Mouse (Mus musculus) limb, embryonic 13.5 days (tissue): Measurements from ENCODE around the gene Taf12. TPM values are rescaled to one million over a fixed set of nuclear protein-coding genes. Genes with fewer than 3 reads are reported as not detected.

Source experiments
- ATAC-seq: fragments of 200-750 bp; cut with Nextera tagmentation; 2 replicates; pipeline ENCODE4 v1.8.0; 2017; ENCODE audit warnings: low read depth, moderate number of reproducible peaks, moderate TSS enrichment; ENCODE audit not compliant: low FRiP score
- H3K27ac ChIP-seq: fragments of 300-500 bp; sonication (generic); 2 replicates; pipeline ENCODE4 v1.5.1; 2015; ENCODE audit warnings: inconsistent platforms, mild to moderate bottlenecking, moderate library complexity
- H3K27me3 ChIP-seq: fragments of 300-500 bp; sonication (generic); 2 replicates; pipeline ENCODE4 v1.6.1; 2015; ENCODE audit warnings: mild to moderate bottlenecking, inconsistent platforms
- H3K36me3 ChIP-seq: fragments of 300-500 bp; sonication (generic); 2 replicates; pipeline ENCODE4 v1.6.1; 2015; ENCODE audit warnings: inconsistent platforms, mild to moderate bottlenecking, moderate library complexity
- H3K4me1 ChIP-seq: fragments of 300-500 bp; sonication (generic); 2 replicates; pipeline ENCODE4 v1.6.1; 2015; ENCODE audit warnings: inconsistent platforms
- H3K4me2 ChIP-seq: fragments of 300-500 bp; sonication (generic); replicated peaks from 2 replicates; pipeline ENCODE4 v1.6.1; 2015; ENCODE audit warnings: inconsistent platforms, mild to moderate bottlenecking, moderate library complexity
- H3K4me3 ChIP-seq: fragments of 300-500 bp; sonication (generic); 2 replicates; pipeline ENCODE4 v1.5.1; 2015; ENCODE audit warnings: moderate library complexity, mild to moderate bottlenecking, inconsistent platforms
- H3K9ac ChIP-seq: fragments of 300-500 bp; sonication (generic); 2 replicates; pipeline ENCODE4 v1.6.1; 2015; ENCODE audit warnings: mild to moderate bottlenecking, inconsistent platforms
- H3K9me3 ChIP-seq: fragments of 300-500 bp; sonication (generic); 2 replicates; pipeline ENCODE4 v1.6.1; 2016; ENCODE audit warnings: inconsistent platforms
- WGBS: fragments of 180-500 bp; shearing (Covaris S2); methylation state at CpG from one replicate; pipeline ENCODE4 v1.1.7; 2015; 5-methylcytosine and 5-hydroxymethylcytosine counted together
- polyA plus RNA-seq: library from polyadenylated mRNA; unstranded; fragments of >200 nt; fragmentation: Nextera tagmentation; extraction: Ambion mirVana; gene quantifications from 2 replicates; pipeline ENCODE4 v1.2.1, GENCODE M21; 2015

The Taf12 gene
- polyA plus RNA-seq, 1 experiment from 2014 or later = 55.6 TPM

DNA sequence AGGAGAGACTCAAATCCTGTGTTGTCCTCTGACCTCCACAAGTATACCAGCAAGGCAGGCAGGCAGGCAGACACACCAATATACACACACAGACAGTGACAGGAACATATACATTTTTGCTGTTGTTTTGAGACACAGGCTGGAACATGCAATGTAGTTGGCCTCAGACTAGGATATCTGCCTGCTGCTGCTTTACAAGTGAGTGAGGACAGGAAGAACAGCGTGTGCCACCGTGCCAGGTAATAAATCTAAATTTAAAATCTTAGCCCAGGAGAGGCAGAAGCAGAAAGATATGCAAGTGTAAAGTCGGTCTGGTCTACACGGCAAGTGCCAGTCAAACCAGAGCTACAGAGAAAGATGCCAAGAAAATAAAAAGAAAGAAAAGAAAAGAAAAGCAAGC, 14.9 kb upstream of the Taf12 start:
- H3K9me3 ChIP-seq = no peaks in the 10 kb centered on the region
- peak overlapping the region; percentile 77; the same call in 1 of the 2 replicates for H3K4me3 ChIP-seq
- ATAC-seq = no peak
- peak overlapping the region; percentile 79 for H3K4me2 ChIP-seq
- peaks cover 3% of the 10 kb centered on the region; the same call in 1 of the 2 replicates for H3K36me3 ChIP-seq
- H3K27me3 ChIP-seq = no peaks in the 10 kb centered on the region
- no peak overlapping the region for H3K27ac ChIP-seq
- H3K9ac ChIP-seq = 0 out of 2 replicates have a peak overlapping the region, but pooled peaks have one; percentile 93
- 74% methylated on average over 4 of the region's 4 CpGs for WGBS
- peaks cover 14% of the 10 kb centered on the region for H3K4me1 ChIP-seq

DNA sequence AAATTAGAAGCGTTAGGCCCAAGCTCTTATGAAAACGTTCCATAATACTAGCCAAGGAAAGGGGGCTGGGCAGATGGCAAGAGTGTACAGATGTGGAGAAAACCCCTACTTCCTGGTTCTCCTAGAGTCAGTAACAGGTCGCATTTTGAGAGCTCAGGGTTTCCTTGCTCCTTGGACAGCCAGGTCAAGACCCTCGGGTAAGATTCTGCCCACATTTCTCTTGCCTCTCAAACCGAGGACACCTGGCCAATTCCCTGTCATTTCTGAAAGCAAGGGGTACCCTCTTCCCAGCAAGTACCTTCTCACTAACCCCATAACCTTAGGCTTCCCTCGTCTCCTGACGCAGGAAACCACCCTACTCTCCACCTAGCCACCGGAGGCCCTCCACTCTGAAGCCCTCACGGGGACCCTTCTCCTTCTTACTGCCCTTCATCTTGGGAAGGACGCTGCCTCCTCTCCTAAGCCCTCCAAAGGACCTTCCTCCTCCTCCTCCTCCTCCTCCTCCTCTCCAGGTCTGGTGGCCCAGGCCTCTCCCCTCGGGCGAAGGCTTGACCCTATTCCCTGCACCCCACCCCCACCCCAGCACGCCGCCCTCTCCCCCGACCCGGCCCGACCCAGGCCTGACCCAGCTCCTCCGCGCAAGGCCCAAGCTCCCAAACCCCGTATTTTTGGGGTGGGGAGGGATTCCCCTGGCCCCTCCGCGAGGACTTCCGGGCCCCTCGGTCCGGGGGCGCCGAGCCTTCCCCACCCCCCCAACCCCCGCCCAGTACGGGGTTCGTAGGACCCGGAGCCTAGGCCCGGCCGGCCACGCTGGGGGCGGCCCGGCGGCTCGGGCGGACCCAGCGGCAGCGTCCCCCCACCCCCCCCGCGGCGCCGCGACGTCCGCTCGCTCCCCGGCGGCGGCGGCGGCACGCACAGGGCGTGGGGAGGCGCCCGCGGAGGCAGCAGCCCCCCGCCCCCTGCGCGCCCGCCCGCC, 13.5 kb upstream of the Taf12 start:
- H3K4me2 ChIP-seq = peak overlapping the region; percentile 79
- H3K9ac ChIP-seq = peak overlapping the region; percentile 93
- H3K4me1 ChIP-seq = peaks cover 14% of the 10 kb centered on the region
- WGBS = 2% methylated on average over 37 of the region's 64 CpGs
- peak overlapping the region; percentile 95 for H3K27ac ChIP-seq
- peaks cover 3% of the 10 kb centered on the region; the same call in 1 of the 2 replicates for H3K36me3 ChIP-seq
- H3K27me3 ChIP-seq = no peaks in the 10 kb centered on the region
- no peaks in the 10 kb centered on the region for H3K9me3 ChIP-seq
- peak overlapping the region; percentile 77 for H3K4me3 ChIP-seq
- peak; percentile 88 for ATAC-seq

DNA sequence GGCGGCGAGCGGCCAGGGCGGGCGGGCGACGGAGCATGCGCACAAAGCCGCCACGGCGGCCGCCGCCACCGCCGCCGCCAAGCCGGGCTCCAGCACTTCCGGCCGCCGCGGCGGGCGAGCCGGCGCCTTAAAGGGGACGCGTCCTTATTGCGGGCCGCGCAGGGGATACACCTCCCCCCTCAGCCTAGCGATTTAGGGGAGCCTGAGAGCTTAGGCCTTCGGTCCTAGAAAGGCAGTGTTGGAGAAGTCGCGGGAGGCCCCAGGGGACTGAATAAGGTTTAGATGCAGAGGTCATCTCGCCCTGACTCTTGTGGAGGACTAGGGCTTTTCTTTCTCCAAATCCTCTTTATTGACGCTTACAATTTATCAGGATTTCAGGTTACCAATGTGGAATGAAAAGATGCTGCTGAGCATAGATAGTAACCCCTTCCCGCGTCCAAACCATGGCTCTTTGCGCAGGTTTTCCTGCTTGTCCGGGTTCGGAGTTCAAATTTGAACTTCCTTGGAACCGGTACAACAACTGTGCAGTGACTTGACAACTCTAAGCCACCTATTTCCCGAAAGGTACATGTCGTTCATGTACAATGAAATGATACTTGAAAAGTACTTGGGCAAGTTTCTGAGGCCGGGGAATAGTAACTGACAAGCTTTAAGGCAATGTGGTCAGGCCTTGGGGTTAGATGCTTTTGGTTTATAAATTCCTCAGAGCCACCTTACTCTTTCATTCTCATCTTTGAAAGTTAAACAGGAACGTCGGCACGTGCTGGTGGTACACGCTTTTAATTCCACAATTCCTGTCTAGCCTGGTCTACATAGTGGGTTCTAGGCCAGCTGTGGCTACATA, 12.4 kb upstream of the Taf12 start, which contains the start of gene Gmeb1:
Gene Gmeb1 (minus strand): TSS at position 89 of the 844 bp plus-strand sequence.
- Histone ChIP-seq H3K9ac (peak within 1 kb of the TSS; percentile 93), H3K36me3 (0 out of 2 replicates have a peak, but pooled peaks cover 3% of the 10 kb centered on the region), H3K27me3 (no peaks in the 10 kb centered on the region), H3K9me3 (no peaks in the 10 kb centered on the region), H3K4me3 (peak within 1 kb of the TSS; percentile 77), H3K27ac (peak within 1 kb of the TSS; percentile 95), H3K4me2 (peak within 1 kb of the TSS; percentile 79), H3K4me1 (peaks cover 14% of the 10 kb centered on the region)
- 24% methylated on average over 28 of the region's 49 CpGs for WGBS
- peak; percentile 91 for ATAC-seq

DNA sequence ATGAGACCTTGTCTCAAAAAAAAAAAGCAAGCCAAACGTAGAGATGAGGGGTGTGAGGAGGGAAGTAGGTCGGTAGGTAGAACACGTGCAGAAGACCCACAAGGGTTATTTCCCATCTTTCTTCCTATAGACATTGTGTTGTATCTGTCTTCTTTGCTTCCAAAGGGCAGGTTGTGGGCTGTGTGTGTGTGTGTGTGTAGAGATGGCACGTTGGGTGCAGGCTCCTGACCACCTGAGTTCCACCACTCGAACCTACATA, 11.9 kb upstream of the Taf12 start:
- Histone ChIP-seq H3K4me1 (peaks cover 14% of the 10 kb centered on the region), H3K27me3 (no peaks in the 10 kb centered on the region), H3K9ac (0 out of 2 replicates have a peak overlapping the region, but pooled peaks have one; percentile 93), H3K27ac (no peak overlapping the region), H3K9me3 (no peaks in the 10 kb centered on the region), H3K36me3 (0 out of 2 replicates have a peak, but pooled peaks cover 3% of the 10 kb centered on the region), H3K4me2 (peak overlapping the region; percentile 69), H3K4me3 (0 out of 2 replicates have a peak overlapping the region, but pooled peaks have one; percentile 77)
- ATAC-seq = no peak
- WGBS = 79% methylated on average over 5 of the region's 5 CpGs

DNA sequence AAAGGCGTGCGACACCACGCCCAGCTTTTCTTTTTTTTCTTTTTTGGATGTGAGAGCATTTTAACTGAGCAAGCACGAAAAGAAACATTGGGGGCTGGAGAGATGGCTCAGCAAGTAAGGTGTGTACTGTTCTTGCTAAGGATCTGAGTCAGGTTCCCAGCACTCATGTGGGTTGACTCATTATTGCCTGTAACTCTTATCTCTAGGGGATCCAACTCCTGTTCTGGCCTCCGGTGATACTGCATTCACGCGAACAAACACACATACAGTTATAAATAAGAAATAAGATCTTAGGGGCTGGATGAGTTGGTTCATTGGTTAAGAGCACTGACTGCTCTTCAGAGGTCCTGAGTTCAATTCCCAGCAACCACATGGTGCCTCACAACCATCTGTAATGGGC, 10.9 kb upstream of the Taf12 start:
- H3K27me3 ChIP-seq = no peaks in the 10 kb centered on the region
- peaks cover 14% of the 10 kb centered on the region for H3K4me1 ChIP-seq
- no peak overlapping the region for H3K27ac ChIP-seq
- H3K4me2 ChIP-seq = no peak overlapping the region
- no peak overlapping the region for H3K4me3 ChIP-seq
- no peaks in the 10 kb centered on the region for H3K36me3 ChIP-seq
- WGBS = 96% methylated on average over 7 of the region's 7 CpGs
- ATAC-seq = no peak
- no peaks in the 10 kb centered on the region for H3K9me3 ChIP-seq
- no peak overlapping the region for H3K9ac ChIP-seq

DNA sequence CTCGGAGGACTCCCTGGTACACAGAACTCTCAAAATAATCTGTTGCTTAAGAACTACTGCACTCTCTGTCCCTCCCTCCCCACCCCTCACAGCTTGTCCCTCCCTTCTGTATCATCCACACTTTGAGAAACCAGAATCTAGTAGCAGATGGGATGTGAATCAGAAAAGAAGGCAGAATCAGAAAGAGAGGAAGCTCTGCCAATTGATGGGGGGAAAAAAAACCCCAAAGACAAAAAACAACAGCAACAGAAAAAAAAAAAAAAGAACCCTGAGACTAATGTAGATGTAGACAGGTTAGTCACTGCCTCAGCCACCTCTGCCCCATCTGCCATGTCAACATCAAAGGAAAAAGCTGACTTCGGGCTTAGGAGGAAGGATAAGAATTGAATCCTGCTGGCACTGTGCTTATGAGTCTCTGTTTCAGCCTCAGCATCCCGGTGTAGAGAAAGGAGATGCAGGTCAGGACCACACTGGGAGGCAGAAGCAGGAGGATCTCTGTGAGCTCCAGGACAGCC, 7.3 kb upstream of the Taf12 start:
- WGBS = 77% methylated on average over 3 of the region's 3 CpGs
- Histone ChIP-seq H3K4me1 (no peaks in the 10 kb centered on the region), H3K9ac (no peak overlapping the region), H3K36me3 (no peaks in the 10 kb centered on the region), H3K27ac (no peak overlapping the region), H3K4me3 (no peak overlapping the region), H3K27me3 (no peaks in the 10 kb centered on the region), H3K9me3 (no peaks in the 10 kb centered on the region), H3K4me2 (no peak overlapping the region)
- ATAC-seq = no peak

DNA sequence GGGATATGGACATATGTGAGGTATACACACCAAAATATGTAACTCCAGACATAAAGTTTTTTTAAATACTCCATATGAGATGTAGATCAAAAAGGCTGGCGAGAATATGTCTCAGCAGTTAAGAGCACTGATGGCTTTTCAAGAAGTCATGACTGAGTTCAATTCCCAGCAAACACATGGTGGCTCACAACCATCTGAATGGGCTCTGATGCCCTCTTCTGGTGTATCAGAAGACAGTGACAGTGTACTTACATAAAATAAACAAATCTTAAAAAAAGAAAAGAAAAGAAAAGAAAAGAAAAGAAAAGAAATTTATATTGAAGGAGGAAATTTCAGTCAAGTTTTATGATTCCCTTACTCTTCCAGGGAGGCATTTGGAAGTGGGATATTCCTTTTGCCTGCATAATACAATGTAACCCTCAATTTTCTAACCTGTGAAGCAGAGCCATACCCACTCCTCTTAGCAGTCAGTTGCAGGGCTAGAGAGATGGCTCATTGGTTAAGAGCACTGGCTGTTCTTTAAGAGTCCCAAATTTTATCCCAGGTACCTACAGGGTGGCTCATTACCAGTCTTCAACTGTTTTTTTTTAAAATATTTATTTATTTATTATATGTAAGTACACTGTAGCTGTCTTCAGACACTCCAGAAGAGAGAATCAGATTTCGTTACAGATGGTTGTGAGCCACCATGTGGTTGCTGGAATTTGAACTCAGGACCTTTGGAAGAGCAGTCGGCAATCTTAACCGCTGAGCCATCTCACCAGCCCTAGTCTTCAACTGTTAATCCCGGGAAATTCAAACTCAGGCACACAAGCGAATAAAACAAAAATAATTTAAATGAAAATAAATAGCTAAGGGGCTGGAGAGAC, 5.1 kb upstream of the Taf12 start:
- H3K27ac ChIP-seq = peak overlapping the region; percentile 59; the same call in 1 of the 2 replicates
- H3K27me3 ChIP-seq = no peaks in the 10 kb centered on the region
- no peak for ATAC-seq
- no peaks in the 10 kb centered on the region for H3K36me3 ChIP-seq
- no peaks in the 10 kb centered on the region for H3K9me3 ChIP-seq
- H3K4me2 ChIP-seq = no peak overlapping the region
- H3K9ac ChIP-seq = no peak overlapping the region
- H3K4me3 ChIP-seq = no peak overlapping the region
- WGBS = 8% methylated on average over 6 of the region's 6 CpGs
- peaks cover 7% of the 10 kb centered on the region; the same call in 1 of the 2 replicates for H3K4me1 ChIP-seq

DNA sequence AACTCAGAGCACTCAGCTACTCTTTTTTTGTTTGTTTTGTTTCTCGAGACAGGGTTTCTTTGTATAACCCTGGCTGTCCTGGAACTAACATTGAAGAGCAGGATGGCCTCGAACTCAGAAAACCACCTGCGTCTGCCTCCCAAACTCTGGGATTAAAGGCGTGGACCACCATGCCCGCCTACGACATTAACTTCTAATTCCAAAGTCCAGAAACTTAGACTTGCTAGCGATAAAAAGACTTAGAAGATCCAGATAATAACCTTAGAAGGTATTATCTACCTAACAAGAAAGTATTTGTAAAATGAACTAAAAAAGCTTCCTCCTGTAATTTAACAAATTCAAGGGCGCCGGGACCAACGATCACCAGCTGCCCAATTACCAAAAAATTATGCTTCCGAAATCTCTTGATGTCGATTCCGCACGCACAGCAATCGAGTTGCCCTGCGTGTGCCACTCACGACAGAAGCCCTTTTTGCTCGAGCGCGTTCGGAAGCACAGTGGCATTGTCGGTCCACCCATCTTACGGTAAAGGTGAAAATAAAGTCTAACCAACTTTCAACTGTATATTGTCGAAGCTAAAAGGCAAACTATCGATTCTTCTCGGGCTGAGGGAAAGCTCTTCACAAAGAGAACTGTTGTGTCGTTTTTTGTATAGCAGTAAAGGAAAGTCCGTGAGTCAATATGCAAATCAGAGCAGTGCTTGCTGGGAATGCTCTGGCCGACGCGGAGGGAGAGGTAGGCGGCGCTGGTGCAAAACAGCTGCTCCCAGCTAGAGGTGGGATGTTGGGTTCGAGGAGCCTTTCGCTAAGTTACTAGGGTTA, 4.2 kb upstream of the Taf12 start:
- Histone ChIP-seq H3K27me3 (no peaks in the 10 kb centered on the region), H3K27ac (peak overlapping the region; percentile 91), H3K36me3 (no peaks in the 10 kb centered on the region), H3K9ac (peak overlapping the region; percentile 62), H3K9me3 (no peaks in the 10 kb centered on the region), H3K4me2 (peak overlapping the region; percentile 62), H3K4me1 (peaks cover 7% of the 10 kb centered on the region; the same call in 1 of the 2 replicates), H3K4me3 (peak overlapping the region; percentile 33)
- ATAC-seq = peak; percentile 85
- WGBS = under 1% methylated on average over 35 of the region's 35 CpGs

DNA sequence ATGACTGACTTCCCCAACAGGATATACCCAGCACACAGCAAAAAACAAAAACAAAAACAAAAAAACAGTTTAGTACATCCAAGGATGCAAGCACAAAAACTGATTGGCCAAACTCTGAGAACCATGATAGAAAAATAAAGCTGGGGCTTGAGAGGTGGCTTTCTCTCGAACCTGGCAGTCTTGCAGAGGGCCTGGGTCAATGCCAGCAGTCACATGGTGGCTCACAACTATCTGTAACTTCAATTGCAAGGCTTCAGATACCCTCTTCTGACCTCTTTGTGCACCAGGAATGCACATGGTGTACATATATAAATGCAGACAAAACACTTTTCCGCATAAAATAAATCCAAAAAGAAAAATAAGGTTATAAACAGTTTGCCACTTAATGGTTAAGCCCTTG, 1.0 kb upstream of the Taf12 start:
- Histone ChIP-seq H3K36me3 (no peaks in the 10 kb centered on the region), H3K4me3 (peak overlapping the region; percentile 79), H3K9me3 (no peaks in the 10 kb centered on the region), H3K9ac (peak overlapping the region; percentile 92; the same call in 1 of the 2 replicates), H3K4me1 (peaks cover 11% of the 10 kb centered on the region), H3K27ac (no peak overlapping the region), H3K4me2 (peak overlapping the region; percentile 90), H3K27me3 (no peaks in the 10 kb centered on the region)
- no peak for ATAC-seq
- 72% methylated on average over 2 of the region's 2 CpGs for WGBS

DNA sequence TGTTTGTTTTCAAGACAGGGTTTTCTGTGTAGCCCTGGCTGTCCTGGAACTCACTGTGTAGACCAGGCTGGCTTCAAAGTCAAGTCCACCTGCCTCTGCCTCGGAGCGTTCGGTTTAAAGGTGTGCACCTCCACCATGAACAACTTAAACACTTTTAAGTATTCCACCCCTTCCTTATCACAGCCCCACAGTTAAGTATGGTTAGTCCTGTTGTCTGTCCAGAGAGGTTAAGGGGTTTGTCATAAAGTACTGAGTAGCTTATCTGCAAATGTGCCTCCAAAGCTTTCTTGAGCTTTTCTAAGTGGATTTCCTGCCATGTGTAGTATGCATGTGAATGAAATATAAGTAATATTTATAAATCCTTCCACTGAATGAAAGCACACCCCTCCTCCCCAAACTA, 1.8 kb downstream of the Taf12 start:
- no peaks in the 10 kb centered on the region for H3K9me3 ChIP-seq
- peaks cover 11% of the 10 kb centered on the region for H3K4me1 ChIP-seq
- WGBS = 86% methylated on average over 3 of the region's 3 CpGs
- 0 out of 2 replicates have a peak overlapping the region, but pooled peaks have one; percentile 1 for H3K9ac ChIP-seq
- H3K4me2 ChIP-seq = no peak overlapping the region; the same call in 1 of the 2 replicates
- H3K4me3 ChIP-seq = no peak overlapping the region
- H3K27me3 ChIP-seq = no peaks in the 10 kb centered on the region
- ATAC-seq = no peak
- no peak overlapping the region for H3K27ac ChIP-seq
- no peaks in the 10 kb centered on the region; the same call in 1 of the 2 replicates for H3K36me3 ChIP-seq
